In genomic region chr2:156447413-156448295, GRCm38 (mm10) we compare ENCODE assay signal across 11 mouse cellular contexts. TPM values are rescaled to one million over a fixed set of nuclear protein-coding genes. Genes with fewer than 3 reads are reported as not detected.
A peak's percentile ranks its signal among the peaks of the same experiment; 100 is the strongest.
DNase-seq lines count a peak whose midpoint lies in the region; ATAC-seq and TF ChIP-seq lines count a peak whose summit lies in the region.
"Had no signal": no experiment of that assay in that cellular context is flagged by ENCODE, and none has a peak within 500 bp of the region (broad histone marks: within the 10 kb centered on the region; RNA-seq: fewer than 3 reads in every experiment).

No protein-coding gene starts in this region.

- TF ChIP-seq EP300 in liver, postnatal 0 days (IDR thresholded peaks at IDR 0.05; ENCODE audit: low read depth): no peak

- no peak overlapping the region for H3K4me3 ChIP-seq in liver, postnatal 0 days (ENCODE audit: low read depth, low read length)
- H3K4me3 ChIP-seq in intestine, embryonic 16.5 days (ENCODE audit: low read length): no peak overlapping the region
- H3K4me3 ChIP-seq in limb, embryonic 15.5 days: no peak overlapping the region
- H3K4me3 ChIP-seq in midbrain, embryonic 15.5 days: no peak overlapping the region
- H3K4me3 ChIP-seq: liver, embryonic 13.5 days; neural tube, embryonic 13.5 days had no signal

- H3K4me1 ChIP-seq in liver, postnatal 0 days (ENCODE audit: insufficient read depth): no peaks in the 10 kb centered on the region
- peaks cover 19% of the 10 kb centered on the region for H3K4me1 ChIP-seq in intestine, embryonic 16.5 days (ENCODE audit: control insufficient read depth, insufficient read depth, low read length)
- peaks cover 15% of the 10 kb centered on the region for H3K4me1 ChIP-seq in limb, embryonic 15.5 days
- no peaks in the 10 kb centered on the region for H3K4me1 ChIP-seq in midbrain, embryonic 15.5 days
- H3K4me1 ChIP-seq: neural tube, embryonic 13.5 days had no signal

- no peak overlapping the region for H3K27ac ChIP-seq in liver, postnatal 0 days (ENCODE audit: low read depth)
- peak overlapping the region; percentile 64 for H3K27ac ChIP-seq in intestine, embryonic 16.5 days (ENCODE audit: low read length)
- peak overlapping the region; percentile 67 for H3K27ac ChIP-seq in limb, embryonic 15.5 days
- H3K27ac ChIP-seq in midbrain, embryonic 15.5 days: no peak overlapping the region
- H3K27ac ChIP-seq: liver, embryonic 13.5 days; neural tube, embryonic 13.5 days had no signal

- ATAC-seq in liver, postnatal 0 days: no peak
- peak; percentile 88 for ATAC-seq in intestine, embryonic 16.5 days
- ATAC-seq in limb, embryonic 15.5 days (ENCODE audit: insufficient number of reproducible peaks, low FRiP score, low TSS enrichment, low read depth): 0 out of 2 replicates have a peak, but pooled peaks have one; percentile 44
- ATAC-seq in frontal cortex, adult (ENCODE audit: low TSS enrichment): no peak
- no peak for ATAC-seq in midbrain, embryonic 15.5 days (replicated peaks)

- TF ChIP-seq CTCF in liver, postnatal 0 days (IDR thresholded peaks at IDR 0.05; ENCODE audit: low read depth): no peak

- H3K36me3 ChIP-seq in liver, postnatal 0 days (replicated peaks; ENCODE audit: insufficient read depth, low read length): peaks cover 5% of the 10 kb centered on the region; the same call in 1 of the 2 replicates
- 0 out of 2 replicates have a peak, but pooled peaks cover 3% of the 10 kb centered on the region for H3K36me3 ChIP-seq in intestine, embryonic 16.5 days (ENCODE audit: control insufficient read depth, insufficient read depth, low read length)
- no peaks in the 10 kb centered on the region for H3K36me3 ChIP-seq in limb, embryonic 15.5 days
- peaks cover 13% of the 10 kb centered on the region for H3K36me3 ChIP-seq in midbrain, embryonic 15.5 days (replicated peaks)

- H3K4me2 ChIP-seq in liver, postnatal 0 days (ENCODE audit: low read depth, low read length): no peak overlapping the region
- H3K4me2 ChIP-seq in intestine, embryonic 16.5 days (ENCODE audit: low read depth, low read length): no peak overlapping the region; the same call in 1 of the 2 replicates
- H3K4me2 ChIP-seq in limb, embryonic 15.5 days: no peak overlapping the region
- no peak overlapping the region for H3K4me2 ChIP-seq in midbrain, embryonic 15.5 days
- H3K4me2 ChIP-seq: liver, embryonic 13.5 days; neural tube, embryonic 13.5 days had no signal

- peak; percentile 11 for DNase-seq in liver
- no peak for DNase-seq in liver, postnatal 0 days
- peak; percentile 73 for DNase-seq in urinary bladder, postnatal 25 days (ENCODE audit: low spot score)
- DNase-seq in cerebellum, adult 18-20 months: no peak
- DNase-seq: cerebellum, adult 8-10 months; liver, embryonic 13.5 days had no signal

- no peaks in the 10 kb centered on the region for H3K9me3 ChIP-seq in liver, postnatal 0 days (ENCODE audit: low read length)
- 0 out of 2 replicates have a peak, but pooled peaks cover 3% of the 10 kb centered on the region for H3K9me3 ChIP-seq in intestine, embryonic 16.5 days (ENCODE audit: control insufficient read depth, low read length)
- no peaks in the 10 kb centered on the region for H3K9me3 ChIP-seq in limb, embryonic 15.5 days
- H3K9me3 ChIP-seq in midbrain, embryonic 15.5 days: no peaks in the 10 kb centered on the region
- H3K9me3 ChIP-seq: liver, embryonic 13.5 days had no signal

- no peaks in the 10 kb centered on the region for H3K27me3 ChIP-seq in liver, postnatal 0 days (ENCODE audit: insufficient read depth, low read length)
- no peaks in the 10 kb centered on the region for H3K27me3 ChIP-seq in intestine, embryonic 16.5 days (replicated peaks; ENCODE audit: control insufficient read depth, insufficient read depth, low read length)
- H3K27me3 ChIP-seq in limb, embryonic 15.5 days: no peaks in the 10 kb centered on the region
- H3K27me3 ChIP-seq in midbrain, embryonic 15.5 days (replicated peaks): no peaks in the 10 kb centered on the region
- H3K27me3 ChIP-seq: neural tube, embryonic 13.5 days had no signal

- H3K9ac ChIP-seq in liver, postnatal 0 days (replicated peaks): no peak overlapping the region
- no peak overlapping the region; the same call in 1 of the 2 replicates for H3K9ac ChIP-seq in intestine, embryonic 16.5 days (ENCODE audit: low read depth, low read length)
- no peak overlapping the region for H3K9ac ChIP-seq in limb, embryonic 15.5 days
- H3K9ac ChIP-seq in midbrain, embryonic 15.5 days: no peak overlapping the region
- H3K9ac ChIP-seq: liver, embryonic 13.5 days; neural tube, embryonic 13.5 days had no signal

- WGBS in liver, postnatal 0 days (ENCODE audit: insufficient replicate concordance): 31% methylated on average over 10 of the region's 10 CpGs
- 18% methylated on average over 10 of the region's 10 CpGs for WGBS in intestine, embryonic 16.5 days
- 11% methylated on average over 10 of the region's 10 CpGs for WGBS in limb, embryonic 15.5 days
- 18% methylated on average over 10 of the region's 10 CpGs for WGBS in midbrain, embryonic 15.5 days

RNA-seq across cellular contexts. Expression of gene Epb41l1, which starts 26.9 kb away (rescaled TPM):
- polyA plus RNA-seq in liver, postnatal 0 days (2015; fragmentation: Nextera tagmentation; extraction: Ambion mirVana): 0.49 and 0.51 TPM in 2 replicates
- polyA plus RNA-seq in intestine, embryonic 16.5 days (2015; fragmentation: Nextera tagmentation; extraction: Ambion mirVana): 1.7 and 2.0 TPM in 2 replicates
- polyA plus RNA-seq in limb, embryonic 15.5 days (2015; fragmentation: Nextera tagmentation; extraction: Ambion mirVana): 2.6 and 3.1 TPM in 2 replicates
- 15.6 and 19.6 TPM in 2 replicates for polyA plus RNA-seq in midbrain, embryonic 15.5 days (2015; fragmentation: Nextera tagmentation; extraction: Ambion mirVana)

Comparison
In these comparisons a context has a peak if more than half of its experiments do, and no peak if none do; other contexts are left out.
1. DNase-seq: peak in liver (single experiment) and urinary bladder, postnatal 25 days (single experiment); none in liver, postnatal 0 days (single experiment) and cerebellum, adult 18-20 months (0 of 2).
2. ATAC-seq: peak in intestine, embryonic 16.5 days (single experiment) and limb, embryonic 15.5 days (single experiment); none in liver, postnatal 0 days (single experiment), frontal cortex, adult (single experiment) and midbrain, embryonic 15.5 days (single experiment).
3. H3K27ac ChIP-seq: peak in intestine, embryonic 16.5 days (single experiment) and limb, embryonic 15.5 days (single experiment); none in liver, postnatal 0 days (single experiment) and midbrain, embryonic 15.5 days (single experiment).